Mouse (Mus musculus) ovary, postnatal 10 days (tissue): ENCODE measurements around the gene Gm10392.

ENCODE experiments used
- DNase-seq: peaks from one replicate; pipeline ENCODE4 v3.0.0; 2022; ENCODE audit warnings: low spot score

Gm10392 gene

DNA sequence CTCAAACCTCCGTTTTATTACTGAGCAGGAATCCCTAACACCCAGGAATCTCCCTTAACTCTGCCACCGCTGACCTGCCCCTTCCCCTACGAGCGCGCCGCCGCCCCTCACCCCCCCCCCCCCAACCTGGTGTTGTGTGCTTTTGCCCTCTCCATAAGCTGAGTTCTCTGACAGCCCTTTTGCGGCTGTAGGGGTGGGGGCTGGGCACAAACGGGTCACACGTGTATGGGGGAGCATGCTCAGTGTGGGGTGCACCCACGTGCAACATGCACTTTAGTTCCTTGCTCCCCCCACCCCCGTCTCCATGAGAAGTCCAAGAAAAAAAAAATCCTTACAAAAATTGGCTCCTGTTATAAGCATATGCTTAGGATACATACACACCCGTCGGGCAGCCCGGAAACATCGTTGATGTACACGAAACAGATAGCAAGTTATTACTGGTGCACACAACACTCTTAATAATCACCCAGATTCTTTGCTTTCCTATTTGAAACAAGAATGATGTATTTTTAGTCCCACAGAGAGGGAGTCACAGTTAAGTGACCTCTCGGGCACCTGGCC, 26.6 kb downstream of the Gm10392 start:
- no peak for DNase-seq

DNA sequence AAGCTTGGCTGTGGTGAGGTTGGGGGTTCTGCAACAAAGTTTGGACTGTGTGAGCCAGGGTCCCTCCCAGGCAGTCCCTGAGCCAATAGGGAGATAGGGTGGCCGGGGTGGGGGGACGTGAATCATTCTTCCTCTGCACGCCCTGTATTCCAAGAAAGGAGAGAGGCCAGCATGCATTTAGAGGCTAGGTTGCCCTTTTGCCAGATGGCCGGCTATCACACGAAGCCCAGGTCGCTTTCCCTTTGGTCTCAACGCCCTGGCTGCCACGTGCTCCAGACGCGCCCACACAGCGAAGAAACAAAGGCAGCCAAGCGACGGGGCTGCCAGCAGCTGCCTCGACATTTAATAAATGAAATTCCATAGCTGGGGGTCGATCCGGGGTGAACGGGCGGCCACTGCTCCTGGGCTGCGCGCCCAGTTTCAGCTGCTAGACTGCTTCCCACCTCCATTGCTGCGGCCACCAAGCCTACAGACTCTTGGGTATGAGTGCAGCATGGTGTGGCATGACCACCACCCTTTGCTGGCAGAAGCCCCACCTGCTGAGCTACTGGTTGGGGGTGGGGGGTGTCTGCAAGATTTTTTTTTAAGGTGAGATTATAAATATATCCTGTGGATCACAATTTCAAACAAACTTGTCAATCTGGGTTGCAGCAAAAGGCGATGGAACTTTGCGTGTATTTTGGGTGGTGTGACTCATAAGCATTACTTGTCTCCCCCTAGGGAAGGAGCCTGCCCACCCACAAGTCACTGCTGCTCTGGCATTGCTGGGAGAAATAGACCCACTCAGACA, 27.3 kb downstream of the Gm10392 start:
- no peak for DNase-seq

DNA sequence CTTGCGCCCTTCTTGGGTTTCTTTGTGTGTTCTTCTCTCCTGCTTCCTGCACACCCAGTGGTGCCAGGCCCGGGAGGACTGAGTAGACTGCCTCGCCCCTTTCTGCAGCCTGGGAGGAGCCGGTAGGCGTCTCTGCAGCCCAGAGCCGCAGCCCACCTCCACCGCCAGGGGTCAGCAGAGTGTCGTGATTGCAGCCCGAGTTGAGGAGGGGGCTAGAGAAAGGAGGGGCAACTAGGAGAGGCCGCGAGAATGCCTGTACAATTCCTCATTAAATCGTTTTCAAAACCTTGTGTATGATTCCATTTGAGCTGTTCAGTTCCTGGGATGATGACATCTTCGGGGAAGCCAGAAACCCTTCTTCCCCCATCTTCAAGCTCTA, 27.9 kb downstream of the Gm10392 start:
- DNase-seq, result peak; percentile 86

DNA sequence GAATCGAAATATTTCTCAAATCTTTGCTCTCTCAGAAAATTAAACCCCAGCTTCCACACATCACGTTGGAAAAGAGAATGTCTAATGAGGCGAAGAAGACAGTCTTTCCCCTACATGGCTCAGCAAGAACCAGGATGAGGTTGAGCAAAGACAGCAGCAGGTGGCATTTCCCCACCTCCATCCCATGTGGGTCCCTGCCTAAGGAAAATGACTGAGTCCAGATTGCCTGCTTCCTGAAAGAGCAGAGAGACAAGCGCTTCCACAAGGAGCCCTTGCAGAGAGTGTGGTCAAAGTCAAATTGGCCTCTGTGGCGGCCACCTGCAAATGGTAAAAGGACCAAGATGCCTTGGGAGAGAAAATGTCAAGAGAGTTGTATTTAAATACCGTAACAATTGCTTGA, 28.5 kb downstream of the Gm10392 start:
- no peak for DNase-seq

DNA sequence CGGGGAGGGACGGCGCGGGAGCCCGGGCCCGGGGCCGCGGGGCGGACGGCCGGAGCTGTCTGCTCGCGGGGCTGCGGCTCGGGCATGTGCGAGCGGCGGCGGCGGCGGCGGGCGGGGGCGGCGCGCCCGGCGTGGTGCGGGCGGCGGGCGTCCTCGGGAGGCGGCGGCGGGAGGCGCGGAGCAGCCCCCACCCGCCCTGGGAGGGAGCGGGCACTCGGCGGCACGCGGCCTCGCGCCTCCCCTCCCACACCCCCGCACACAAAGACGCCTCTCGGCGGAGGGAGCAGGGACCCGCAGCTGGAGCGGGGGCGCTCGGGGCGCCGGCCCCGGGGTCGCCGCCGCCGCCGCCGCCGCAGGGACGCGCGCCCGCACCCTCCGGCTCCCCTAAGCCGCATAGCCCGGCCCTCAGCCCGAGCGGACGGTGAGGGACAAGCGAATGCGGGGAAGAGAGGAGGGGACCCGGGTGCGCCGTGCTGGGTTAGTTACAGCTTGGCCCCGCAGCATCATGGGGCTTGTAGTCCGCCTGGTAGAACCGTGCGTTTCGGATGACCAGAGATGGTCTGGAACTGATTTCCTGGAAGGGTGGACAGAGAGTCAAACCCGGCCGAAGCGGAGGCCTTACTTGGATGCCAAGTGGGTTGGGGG, 29.3 kb downstream of the Gm10392 start, which contains the start of gene Ankrd13b:
Ankrd13b (minus strand) TSS at position 88 of the 645 bp plus-strand sequence.
- no peak for DNase-seq

DNA sequence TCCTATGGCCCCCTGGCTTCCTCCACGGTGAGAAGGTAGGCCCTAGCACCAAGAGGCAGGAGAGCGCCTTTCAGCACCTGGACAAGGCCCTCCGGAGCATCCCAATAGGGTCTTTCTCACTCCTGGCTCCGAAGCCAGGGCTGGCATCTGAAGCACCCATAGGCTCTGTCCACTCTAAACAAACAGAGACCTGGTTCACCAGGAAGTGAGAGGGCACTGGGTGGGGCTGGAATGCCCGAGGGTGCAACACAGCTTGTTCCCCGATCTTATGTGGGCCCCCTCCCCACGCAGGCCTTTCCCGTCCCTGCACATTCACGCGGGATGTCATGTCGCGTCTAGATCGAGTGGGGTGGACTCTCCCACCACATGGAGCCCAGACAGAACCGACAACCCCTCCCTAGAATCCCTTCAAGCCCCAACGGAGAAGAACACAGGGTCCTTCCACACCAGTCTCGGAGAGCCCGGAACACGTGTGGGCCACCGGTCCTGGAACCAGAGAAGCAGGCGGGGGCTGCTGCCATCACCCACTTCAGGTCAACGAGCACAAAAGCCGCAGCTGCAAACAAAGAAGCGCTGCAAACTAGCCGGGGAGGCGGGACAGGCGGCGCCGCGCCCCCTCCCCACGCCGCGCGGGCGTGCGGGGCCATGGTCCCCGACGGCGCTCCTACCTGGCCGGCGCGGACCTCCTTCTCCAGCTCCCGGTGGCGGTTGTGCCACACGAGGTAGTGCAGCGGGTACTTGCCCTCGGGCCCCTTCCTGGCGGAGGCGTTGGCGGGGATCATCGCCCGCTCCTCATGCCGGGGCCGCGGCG, 30.0 kb downstream of the Gm10392 start:
- no peak for DNase-seq

DNA sequence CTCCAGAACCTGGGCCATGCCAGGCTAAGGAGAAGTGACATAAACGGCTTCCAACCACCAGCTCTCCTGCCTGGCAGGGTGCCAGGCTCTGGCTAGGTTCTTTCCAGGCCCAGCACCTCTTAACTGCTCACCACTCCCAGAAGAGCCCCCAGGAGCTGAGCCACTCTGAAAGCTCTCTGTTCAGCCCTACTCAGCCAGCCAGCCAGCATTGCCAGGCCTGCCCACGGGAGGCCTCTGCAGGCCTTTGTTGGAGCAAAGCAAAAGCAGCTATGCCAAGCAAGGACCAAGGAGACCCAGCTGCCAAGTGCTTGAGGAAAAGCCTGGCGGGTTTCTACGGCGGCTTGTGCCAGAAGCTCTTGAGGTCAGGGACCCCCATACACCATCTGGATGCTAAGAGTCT, 32.2 kb downstream of the Gm10392 start:
- no peak for DNase-seq

DNA sequence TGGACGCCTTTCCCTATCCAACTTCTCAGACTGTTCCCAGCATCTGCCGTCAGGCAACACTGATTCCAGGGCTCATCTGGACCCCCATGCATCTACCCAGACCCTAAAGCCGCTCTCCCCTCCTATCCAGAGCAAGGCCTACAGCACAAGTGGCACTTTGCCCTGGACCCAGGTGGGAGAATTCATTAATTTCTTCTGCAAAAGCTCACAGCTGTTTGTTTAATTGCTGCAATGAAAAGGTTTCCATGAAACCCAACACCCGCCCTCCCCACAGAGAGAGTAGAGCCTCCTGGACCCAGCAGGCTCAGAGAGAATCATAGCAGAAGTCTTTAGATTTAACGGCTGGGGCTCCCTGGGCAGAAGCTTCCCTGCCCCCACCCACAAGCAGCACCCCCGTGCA, 33.8 kb downstream of the Gm10392 start:
- no peak for DNase-seq

DNA sequence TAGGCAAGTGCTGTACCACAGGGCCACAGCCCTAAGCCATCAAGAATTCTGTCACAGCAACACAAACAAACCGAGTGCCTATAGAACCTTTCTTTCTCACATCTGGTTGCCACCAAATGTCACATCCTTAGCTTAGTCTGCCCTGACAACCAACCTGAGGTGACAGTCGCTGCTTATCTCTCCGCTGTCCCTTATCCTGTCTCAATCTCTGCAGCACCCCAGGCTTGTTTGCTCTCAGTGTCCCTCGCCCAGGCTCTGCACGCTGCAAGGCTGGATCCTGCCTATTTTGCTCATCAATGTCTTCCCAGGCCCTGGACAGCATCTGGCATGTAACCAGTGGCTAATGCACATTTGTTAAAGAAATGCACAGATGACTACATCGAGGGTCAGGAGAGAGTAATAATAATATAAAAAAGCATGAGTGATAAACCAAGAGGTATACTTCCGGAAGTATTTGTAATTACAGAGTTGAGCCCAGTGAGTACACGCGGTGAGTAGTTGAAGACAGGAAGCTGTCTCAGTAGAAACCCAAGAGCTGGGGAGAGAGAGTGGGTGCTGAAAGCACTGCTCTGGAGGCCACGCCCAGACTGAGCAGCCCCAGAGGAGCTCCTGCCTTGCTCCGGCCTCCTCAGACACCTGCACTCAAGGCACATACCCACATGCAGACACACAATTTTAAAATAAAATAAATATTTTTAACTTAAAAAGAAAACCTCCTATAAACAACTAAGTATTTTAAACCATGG, 35.3 kb downstream of the Gm10392 start:
- no peak for DNase-seq

DNA sequence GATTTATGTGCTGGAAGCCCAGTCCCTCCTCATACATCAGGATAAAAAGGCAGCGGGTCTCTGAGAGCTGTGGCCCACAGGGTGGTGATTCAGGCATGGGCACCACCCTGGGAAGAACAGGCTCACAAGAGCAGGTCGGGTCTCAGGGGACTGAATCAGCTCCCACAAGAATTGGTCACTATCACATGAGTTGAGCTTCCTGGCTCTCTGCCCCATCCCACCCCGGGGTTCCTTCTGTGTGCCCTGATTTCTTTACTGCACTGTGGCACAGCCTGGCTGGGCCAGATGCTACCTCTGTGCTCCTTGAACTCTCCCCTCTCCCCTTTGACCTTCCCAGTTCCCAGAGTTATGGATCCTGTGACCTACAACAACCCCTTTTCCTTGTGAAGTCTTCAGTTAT, 36.0 kb downstream of the Gm10392 start:
- DNase-seq, result no peak

DNA sequence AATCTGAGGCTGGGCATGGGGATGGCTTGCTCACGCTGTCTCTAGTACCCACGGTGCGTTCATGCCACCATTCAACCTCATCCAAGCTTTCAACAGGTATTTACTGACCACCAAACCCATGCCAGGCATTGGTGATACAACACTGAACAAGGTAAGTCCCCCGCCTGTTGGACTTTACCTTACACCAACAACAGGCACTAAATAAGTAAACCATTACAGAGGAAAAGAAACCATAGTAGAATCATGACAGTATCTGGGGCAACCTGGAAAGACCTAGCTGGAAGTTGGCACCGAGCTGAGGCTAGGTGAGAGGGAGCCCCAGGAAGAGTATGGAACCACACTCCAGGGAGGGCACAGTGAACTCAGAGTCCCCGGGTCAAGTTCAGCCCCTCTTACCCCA, 42.1 kb downstream of the Gm10392 start:
- DNase-seq, result no peak

DNA sequence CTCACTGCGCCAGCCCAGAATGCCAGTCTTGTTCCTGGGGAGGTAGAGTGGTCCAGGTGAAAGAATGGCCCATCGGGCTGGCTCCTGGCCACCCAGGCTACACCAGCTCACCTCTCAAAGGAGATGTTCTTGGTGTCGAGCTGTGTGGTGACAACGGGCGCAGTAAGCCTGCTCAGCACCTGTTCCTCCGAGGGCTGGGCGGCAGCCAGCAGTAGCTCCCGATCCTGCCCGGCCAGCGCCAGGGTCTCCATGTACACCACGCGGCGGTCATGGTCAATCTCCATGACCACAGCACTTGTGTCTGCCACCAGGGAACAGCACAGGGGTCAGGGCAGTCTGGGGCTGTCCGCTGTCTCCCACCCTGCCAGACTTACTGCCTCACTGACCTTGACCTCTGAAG, 42.8 kb downstream of the Gm10392 start:
- DNase-seq, result no peak

DNA sequence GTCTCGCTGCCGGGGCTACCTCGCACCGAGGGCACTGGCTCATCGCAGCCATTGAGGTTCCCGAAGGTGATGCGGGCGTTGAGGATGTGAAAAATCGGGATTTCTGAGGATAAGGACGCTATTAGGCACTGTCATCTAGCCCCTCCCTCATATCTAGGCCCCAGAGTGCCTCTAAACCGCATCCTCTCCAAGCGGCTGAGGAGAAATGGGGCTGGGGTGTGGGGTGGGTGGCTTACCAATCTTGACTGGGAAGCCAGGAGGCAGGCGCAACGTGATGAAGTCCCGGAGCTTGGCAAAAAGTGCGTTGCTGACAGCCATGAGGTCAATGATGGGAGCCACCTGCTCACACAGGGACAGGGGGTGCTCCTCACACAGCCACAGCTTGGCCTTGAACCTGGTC, 46.2 kb downstream of the Gm10392 start:
- DNase-seq, result no peak

DNA sequence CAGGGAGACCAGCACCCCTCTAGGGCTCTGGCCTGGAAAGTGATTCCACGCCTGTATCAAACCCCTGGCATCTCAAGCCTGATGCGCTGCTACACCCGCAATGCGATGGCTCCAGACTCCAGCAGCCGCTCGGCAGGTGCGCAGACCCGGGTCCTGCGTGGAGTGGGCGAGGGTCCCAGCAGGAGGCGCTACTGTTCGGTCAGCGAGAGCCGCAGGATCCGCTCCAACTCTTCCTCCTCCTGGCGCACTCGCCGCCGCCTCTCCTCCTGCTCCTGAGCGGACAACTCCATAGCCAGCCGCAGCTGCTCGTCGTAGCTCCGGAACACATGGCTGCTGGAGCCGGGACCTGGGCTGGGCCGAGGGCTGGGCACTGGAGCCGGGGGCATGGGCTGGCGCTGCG, 47.6 kb downstream of the Gm10392 start:
- no peak for DNase-seq

DNA sequence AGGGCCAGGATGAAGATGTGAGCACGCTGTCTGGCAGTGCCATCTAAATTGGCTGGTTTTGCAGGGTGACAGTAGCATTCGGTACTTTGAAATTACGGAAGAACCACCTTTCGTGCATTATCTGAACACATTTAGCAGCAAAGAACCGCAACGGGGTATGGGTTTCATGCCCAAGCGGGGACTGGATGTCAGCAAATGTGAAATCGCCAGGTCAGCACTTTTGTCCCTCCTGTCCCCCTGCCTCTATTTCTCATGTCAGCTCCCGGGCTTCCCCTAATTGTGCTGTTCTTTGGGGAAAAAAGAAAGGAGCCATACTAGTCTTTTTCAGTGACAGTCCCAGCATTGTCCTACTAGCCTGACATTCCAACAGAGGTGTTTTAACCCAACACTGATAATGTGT, 50.6 kb downstream of the Gm10392 start:
- DNase-seq, result no peak

DNA sequence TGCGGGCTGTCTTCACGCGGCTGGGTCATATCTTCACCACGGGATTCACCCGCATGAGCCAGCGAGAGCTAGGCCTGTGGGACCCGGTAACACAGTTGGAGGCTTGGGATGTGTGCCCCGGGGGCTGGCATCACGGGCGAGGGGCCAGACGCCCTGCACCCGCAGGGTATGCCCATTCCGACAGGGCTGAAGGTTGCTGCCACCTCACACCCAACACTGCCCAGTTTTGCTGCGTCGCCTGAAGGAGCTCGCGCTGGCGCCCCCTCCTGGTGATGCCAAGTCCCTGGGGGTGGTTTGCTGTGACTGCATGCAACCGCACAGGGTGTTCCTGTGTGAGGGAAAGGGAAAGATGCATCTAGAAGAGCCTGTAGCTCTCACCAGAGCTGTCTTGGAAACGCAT, 51.2 kb downstream of the Gm10392 start:
- peak; percentile 47 for DNase-seq

DNA sequence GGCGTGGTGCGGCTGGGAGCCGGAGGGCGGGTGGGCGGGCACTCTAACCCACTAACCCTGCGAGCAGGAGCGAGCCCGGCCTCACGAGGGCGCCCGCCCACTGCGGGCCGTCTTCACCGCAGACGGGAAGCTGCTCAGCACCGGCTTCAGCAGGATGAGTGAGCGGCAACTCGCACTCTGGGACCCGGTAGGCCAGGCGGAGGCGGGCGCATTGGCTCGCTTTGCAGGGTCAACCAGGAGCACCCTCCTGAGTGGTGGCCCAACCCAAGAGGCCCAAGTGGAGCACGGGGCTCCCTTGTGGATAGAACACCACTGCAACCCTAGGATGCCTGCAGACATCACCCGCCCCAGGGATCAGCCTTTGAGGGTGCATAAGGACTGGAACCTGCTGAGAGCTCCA, 51.8 kb downstream of the Gm10392 start:
- peak; percentile 27 for DNase-seq
